Mouse (Mus musculus): Measurements from ENCODE around the gene Prickle1. TPM values are rescaled to one million over a fixed set of nuclear protein-coding genes. Genes with fewer than 3 reads are reported as not detected.

Prickle1 gene
- polyA plus RNA-seq, 1 experiment: 62.3 TPM

- no peak overlapping the region for H3K4me3 ChIP-seq (replicated peaks; ENCODE audit: extremely low read depth, low read depth, low read length)
- TF ChIP-seq POLR2A (IDR thresholded peaks at IDR 0.05; ENCODE audit: borderline replicate concordance, extremely low read depth, low read depth, low read length) (no peak), CTCF (IDR thresholded peaks at IDR 0.05; ENCODE audit: insufficient read depth, low read length) (no peak)
- WGBS: 48% methylated on average over 6 of the region's 6 CpGs
- H3K4me1 ChIP-seq (ENCODE audit: control insufficient read depth, insufficient read depth, low read length): no peaks in the 10 kb centered on the region
- no peak for DNase-seq
Observed at GRCm38 (mm10) chr15:93618442-93619150, 22.9 kb upstream of the Prickle1 start.

GRCm38 (mm10) chr15:93616277-93616676 lies 20.6 kb upstream of the Prickle1 start:
- H3K4me3 ChIP-seq (replicated peaks; ENCODE audit: extremely low read depth, low read depth, low read length): no peak overlapping the region
- WGBS: 96% methylated on average over 4 of the region's 4 CpGs
- DNase-seq: no peak
- TF ChIP-seq POLR2A (IDR thresholded peaks at IDR 0.05; ENCODE audit: borderline replicate concordance, extremely low read depth, low read depth, low read length): no peak
- no peak for TF ChIP-seq CTCF (IDR thresholded peaks at IDR 0.05; ENCODE audit: insufficient read depth, low read length)
- no peaks in the 10 kb centered on the region for H3K4me1 ChIP-seq (ENCODE audit: control insufficient read depth, insufficient read depth, low read length)

- no peak for DNase-seq
- TF ChIP-seq CTCF (IDR thresholded peaks at IDR 0.05; ENCODE audit: insufficient read depth, low read length) (no peak), POLR2A (IDR thresholded peaks at IDR 0.05; ENCODE audit: borderline replicate concordance, extremely low read depth, low read depth, low read length) (no peak)
- no peaks in the 10 kb centered on the region for H3K4me1 ChIP-seq (ENCODE audit: control insufficient read depth, insufficient read depth, low read length)
- 85% methylated on average over 3 of the region's 3 CpGs for WGBS
- no peak overlapping the region for H3K4me3 ChIP-seq (replicated peaks; ENCODE audit: extremely low read depth, low read depth, low read length)
Observed at GRCm38 (mm10) chr15:93615031-93615430, 19.3 kb upstream of the Prickle1 start.

DNA sequence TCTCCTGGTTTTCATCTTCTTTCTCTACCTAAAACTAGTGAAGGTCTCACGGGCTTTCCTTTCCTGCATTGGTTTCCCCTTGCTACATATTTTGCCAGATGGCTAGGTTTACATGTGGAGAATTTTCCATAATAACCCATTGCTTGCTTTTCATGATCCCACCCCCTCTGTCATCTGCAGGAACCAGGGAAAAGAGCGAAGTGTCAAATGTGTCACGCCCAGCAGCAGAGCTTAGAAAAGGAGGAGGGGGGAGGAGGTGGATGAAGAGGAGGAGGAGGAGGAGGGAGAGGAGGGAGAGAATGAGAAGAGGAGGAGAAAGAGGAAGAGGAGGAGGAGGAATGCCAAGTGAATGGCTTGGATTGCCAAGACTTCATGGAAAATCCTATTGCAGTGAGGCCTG lies 17.9 kb upstream of the Prickle1 start:
- no peak for DNase-seq
- no peaks in the 10 kb centered on the region for H3K4me1 ChIP-seq (ENCODE audit: control insufficient read depth, insufficient read depth, low read length)
- H3K4me3 ChIP-seq (replicated peaks; ENCODE audit: extremely low read depth, low read depth, low read length): no peak overlapping the region
- 66% methylated on average over 3 of the region's 3 CpGs for WGBS
- TF ChIP-seq POLR2A (IDR thresholded peaks at IDR 0.05; ENCODE audit: borderline replicate concordance, extremely low read depth, low read depth, low read length): no peak
- no peak for TF ChIP-seq CTCF (IDR thresholded peaks at IDR 0.05; ENCODE audit: insufficient read depth, low read length)

DNA sequence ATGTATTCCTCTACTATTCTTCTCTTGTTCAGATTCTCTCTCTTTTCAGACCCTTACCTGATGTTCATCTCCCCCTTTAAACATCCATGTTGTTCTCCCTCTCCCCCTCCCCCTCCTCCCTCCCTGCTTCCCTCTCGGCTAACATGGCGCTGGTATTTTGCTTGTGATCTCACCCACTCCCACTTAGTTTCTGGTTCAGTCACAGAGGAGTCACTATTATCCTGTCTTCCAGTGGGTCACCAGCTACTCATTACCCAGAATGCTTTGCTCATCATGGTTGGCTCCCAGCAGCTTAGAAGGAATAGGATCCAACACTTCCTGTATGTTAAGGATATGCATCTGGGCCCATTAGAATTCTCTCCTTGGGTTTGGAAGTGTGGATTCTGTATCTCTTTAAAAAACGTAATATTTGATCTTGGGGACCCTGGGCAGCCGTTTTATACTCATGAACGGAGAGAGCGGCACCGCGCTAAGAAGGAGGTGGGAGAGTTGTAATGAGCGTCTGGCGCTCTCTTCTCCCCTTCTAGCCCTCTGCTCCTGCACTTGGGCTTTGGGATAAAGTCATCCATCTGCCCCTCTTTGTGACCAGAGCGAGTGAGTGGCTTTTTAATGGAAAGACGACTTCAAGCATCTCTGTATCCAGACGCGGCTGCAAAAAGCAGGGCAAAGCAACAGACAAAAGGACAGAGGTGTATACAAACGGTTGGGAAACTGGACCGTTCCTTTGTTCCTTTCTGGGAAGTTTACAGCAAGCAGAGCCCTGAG lies 16.0 kb upstream of the Prickle1 start:
- no peak overlapping the region for H3K4me3 ChIP-seq (replicated peaks; ENCODE audit: extremely low read depth, low read depth, low read length)
- TF ChIP-seq POLR2A (IDR thresholded peaks at IDR 0.05; ENCODE audit: borderline replicate concordance, extremely low read depth, low read depth, low read length): no peak
- TF ChIP-seq CTCF (IDR thresholded peaks at IDR 0.05; ENCODE audit: insufficient read depth, low read length): no peak
- no peaks in the 10 kb centered on the region for H3K4me1 ChIP-seq (ENCODE audit: control insufficient read depth, insufficient read depth, low read length)
- WGBS: 89% methylated on average over 16 of the region's 16 CpGs
- no peak for DNase-seq

DNA sequence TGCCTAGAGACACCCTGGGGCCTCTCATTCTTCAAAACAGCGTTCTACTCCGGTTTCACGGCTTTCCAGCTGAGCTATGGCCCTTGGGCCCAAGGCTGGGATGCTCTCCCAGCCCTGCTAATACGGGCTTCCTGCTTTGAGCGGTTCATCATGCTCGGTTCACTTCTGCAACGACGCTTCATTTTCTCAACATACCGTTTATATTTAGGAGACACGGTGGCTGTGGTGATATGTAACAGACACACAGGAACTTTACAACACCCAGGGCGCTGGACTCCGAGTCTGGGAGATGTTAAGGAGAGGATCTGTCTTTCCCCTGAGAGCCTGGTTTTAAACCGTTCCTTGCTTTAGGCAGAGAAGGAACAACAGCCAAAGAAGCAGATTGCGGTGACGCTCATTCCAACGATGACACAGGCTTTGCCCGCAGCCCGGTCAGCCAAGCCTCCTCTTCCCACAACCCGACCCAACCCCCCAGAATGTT lies 15.1 kb upstream of the Prickle1 start:
- TF ChIP-seq POLR2A (IDR thresholded peaks at IDR 0.05; ENCODE audit: borderline replicate concordance, extremely low read depth, low read depth, low read length) (no peak), CTCF (IDR thresholded peaks at IDR 0.05; ENCODE audit: insufficient read depth, low read length) (no peak)
- no peak for DNase-seq
- H3K4me3 ChIP-seq (replicated peaks; ENCODE audit: extremely low read depth, low read depth, low read length): no peak overlapping the region
- WGBS: 65% methylated on average over 19 of the region's 19 CpGs
- no peaks in the 10 kb centered on the region for H3K4me1 ChIP-seq (ENCODE audit: control insufficient read depth, insufficient read depth, low read length)

DNA sequence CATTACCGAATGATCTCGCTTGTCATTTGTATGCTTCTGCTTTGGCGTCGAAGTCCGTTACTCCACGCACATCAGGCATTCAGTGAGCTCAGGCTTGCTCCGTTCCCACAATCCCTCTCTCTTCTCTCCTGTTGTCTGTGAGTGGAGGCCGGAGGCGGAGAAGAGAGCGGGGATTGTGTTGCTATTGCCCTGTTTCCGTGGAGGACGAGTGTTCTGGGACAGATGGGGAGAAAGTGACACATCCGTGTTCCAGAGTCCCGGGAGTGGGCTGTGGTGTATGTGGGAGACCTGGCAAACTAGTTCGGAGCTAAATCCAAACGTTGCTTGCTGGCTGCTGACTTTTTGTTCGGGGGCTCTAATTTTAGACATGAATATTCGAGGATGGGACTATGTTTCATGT lies 14.6 kb upstream of the Prickle1 start:
- 80% methylated on average over 18 of the region's 18 CpGs for WGBS
- TF ChIP-seq POLR2A (IDR thresholded peaks at IDR 0.05; ENCODE audit: borderline replicate concordance, extremely low read depth, low read depth, low read length): no peak
- TF ChIP-seq CTCF (IDR thresholded peaks at IDR 0.05; ENCODE audit: insufficient read depth, low read length): no peak
- DNase-seq: no peak
- H3K4me3 ChIP-seq (replicated peaks; ENCODE audit: extremely low read depth, low read depth, low read length): no peak overlapping the region
- H3K4me1 ChIP-seq (ENCODE audit: control insufficient read depth, insufficient read depth, low read length): no peaks in the 10 kb centered on the region

GRCm38 (mm10) chr15:93602850-93603249 lies 7.2 kb upstream of the Prickle1 start:
- WGBS: 81% methylated on average over 6 of the region's 6 CpGs

DNA sequence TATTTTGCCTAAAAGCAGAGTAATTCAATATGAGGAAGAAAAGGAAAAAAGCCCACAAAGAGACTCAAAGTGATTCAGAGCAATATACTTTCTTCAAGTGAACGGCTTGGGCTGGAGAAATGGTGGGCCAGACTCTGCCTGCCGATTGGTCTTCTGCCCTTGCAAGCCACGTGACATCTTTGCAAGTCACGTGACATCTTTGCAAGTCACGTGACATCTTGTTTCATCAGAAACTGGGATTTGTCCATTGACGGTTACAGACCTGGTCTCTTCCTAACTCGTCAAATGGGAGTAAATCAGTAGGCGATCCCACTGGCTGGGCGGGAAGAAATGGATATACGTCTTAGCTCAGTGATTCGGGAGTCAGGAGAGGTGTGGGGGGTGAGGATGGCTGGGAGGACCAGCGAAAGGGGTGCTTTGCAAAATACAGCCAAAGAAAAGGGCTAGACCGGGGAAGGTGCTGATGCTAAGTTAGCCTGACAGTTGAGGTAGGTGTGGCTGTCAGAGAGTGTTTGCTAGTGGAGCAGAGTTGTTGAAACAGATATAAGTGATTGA lies 5.8 kb upstream of the Prickle1 start:
- no peaks in the 10 kb centered on the region for H3K4me1 ChIP-seq (ENCODE audit: control insufficient read depth, insufficient read depth, low read length)
- no peak for TF ChIP-seq CTCF (IDR thresholded peaks at IDR 0.05; ENCODE audit: insufficient read depth, low read length)
- no peak for TF ChIP-seq POLR2A (IDR thresholded peaks at IDR 0.05; ENCODE audit: borderline replicate concordance, extremely low read depth, low read depth, low read length)
- 94% methylated on average over 13 of the region's 13 CpGs for WGBS
- no peak for DNase-seq
- no peak overlapping the region for H3K4me3 ChIP-seq (replicated peaks; ENCODE audit: extremely low read depth, low read depth, low read length)

More at GRCm38 (mm10) chr15:93602850-93603249, 7.2 kb upstream of the Prickle1 start:
- no peak for DNase-seq
- Histone ChIP-seq H3K4me3 (replicated peaks; ENCODE audit: extremely low read depth, low read depth, low read length) (no peak overlapping the region), H3K4me1 (ENCODE audit: control insufficient read depth, insufficient read depth, low read length) (no peaks in the 10 kb centered on the region)
- TF ChIP-seq POLR2A (IDR thresholded peaks at IDR 0.05; ENCODE audit: borderline replicate concordance, extremely low read depth, low read depth, low read length) (no peak), CTCF (IDR thresholded peaks at IDR 0.05; ENCODE audit: insufficient read depth, low read length) (no peak)

All from lung, adult 2 months (tissue).